In the genomic region with DNA sequence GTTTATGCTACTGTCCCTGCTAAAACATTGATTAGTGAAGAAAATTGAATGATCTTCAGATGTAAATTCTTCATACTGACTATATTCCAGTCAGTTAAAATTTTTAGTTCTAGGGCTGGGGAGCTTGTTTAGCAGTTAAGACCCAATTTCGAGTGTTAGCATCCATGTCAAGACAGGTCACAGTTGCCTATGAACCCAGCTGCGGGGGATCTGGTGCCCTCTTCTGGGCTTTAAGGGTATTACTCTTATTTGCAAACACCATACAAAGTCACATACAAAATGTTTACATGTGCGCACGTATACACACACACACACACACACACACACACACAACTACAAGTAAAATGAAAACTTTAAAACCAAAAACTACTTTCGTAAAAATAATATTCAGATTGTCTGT, we compare ENCODE assay signal across 8 mouse cellular contexts. TPM values are rescaled to one million over a fixed set of nuclear protein-coding genes. Genes with fewer than 3 reads are reported as not detected.
A peak's percentile ranks its signal among the peaks of the same experiment; 100 is the strongest.
DNase-seq lines count a peak whose midpoint lies in the region; ATAC-seq and TF ChIP-seq lines count a peak whose summit lies in the region.
"Had no signal": no experiment of that assay in that cellular context is flagged by ENCODE, and none has a peak within 500 bp of the region (broad histone marks: within the 10 kb centered on the region; RNA-seq: fewer than 3 reads in every experiment).

No protein-coding gene starts in this region.

- H3K4me1 ChIP-seq in kidney, adult 2 months (ENCODE audit: control insufficient read depth, insufficient read depth, low read length), result no peaks in the 10 kb centered on the region
- H3K4me1 ChIP-seq in forebrain, postnatal 0 days (ENCODE audit: insufficient read depth), result no peaks in the 10 kb centered on the region
- H3K4me1 ChIP-seq: megakaryocyte, embryonic 14.5 days had no signal

- no peak for ATAC-seq in forebrain, postnatal 0 days
- peak; percentile 90 for ATAC-seq in megakaryocyte-erythroid progenitor cell, adult 5-6 weeks (replicated peaks; ENCODE audit: low FRiP score, low TSS enrichment, poor library complexity, severe bottlenecking)

- H3K9ac ChIP-seq in forebrain, postnatal 0 days, result no peak overlapping the region

- TF ChIP-seq POLR2A in kidney, adult 2 months (IDR thresholded peaks at IDR 0.05; ENCODE audit: low read depth, low read length), result no peak

- 58% methylated on average over 5 of the region's 5 CpGs for WGBS in kidney, adult 2 months
- WGBS in forebrain, postnatal 0 days, result 50% methylated on average over 5 of the region's 5 CpGs

- no peak overlapping the region for H3K4me3 ChIP-seq in kidney, adult 2 months (ENCODE audit: insufficient read depth, low read depth, low read length)
- H3K4me3 ChIP-seq in forebrain, postnatal 0 days (ENCODE audit: low read depth, low read length), result no peak overlapping the region
- H3K4me3 ChIP-seq: megakaryocyte, embryonic 14.5 days had no signal

- no peaks in the 10 kb centered on the region for H3K9me3 ChIP-seq in forebrain, postnatal 0 days (ENCODE audit: low read length)
- H3K9me3 ChIP-seq: megakaryocyte, embryonic 14.5 days had no signal

- TF ChIP-seq CTCF in kidney, adult 2 months (conservative IDR thresholded peaks at IDR 0.05; ENCODE audit: insufficient read depth, insufficient read length, low read depth, low read length), result peak; percentile 66
- peak; percentile 64 for TF ChIP-seq CTCF in forebrain, postnatal 0 days (IDR thresholded peaks at IDR 0.05; ENCODE audit: low read depth)

- H3K36me3 ChIP-seq in kidney, adult 2 months (ENCODE audit: control insufficient read depth, insufficient read depth, low read length), result peaks cover 6% of the 10 kb centered on the region
- H3K36me3 ChIP-seq in forebrain, postnatal 0 days (ENCODE audit: insufficient read depth), result peaks cover 68% of the 10 kb centered on the region

- no peak overlapping the region for H3K27ac ChIP-seq in kidney, adult 2 months (ENCODE audit: insufficient read depth, low read depth, low read length)
- H3K27ac ChIP-seq in forebrain, postnatal 0 days (ENCODE audit: low read depth, low read length), result no peak overlapping the region

- no peak overlapping the region for H3K4me2 ChIP-seq in forebrain, postnatal 0 days (ENCODE audit: low read depth)

- DNase-seq in kidney, adult 2 months, result peak; percentile 50
- no peak for DNase-seq in kidney, adult 18-20 months
- DNase-seq in CD8-positive naive resting alpha-beta T cell, adult 2 months (ENCODE audit: low read depth in 2 of 2, low spot score in 2 of 2), result peak; percentile 34 to 53
- DNase-seq in T-cell, adult 2 months (ENCODE audit: low spot score), result peak; percentile 59
- DNase-seq in forebrain, postnatal 0 days, result peak; percentile 27
- no peak for DNase-seq in frontal cortex, postnatal 10 days (ENCODE audit: low spot score in 2 of 2)

- H3K27me3 ChIP-seq in kidney, adult 2 months (replicated peaks; ENCODE audit: control insufficient read depth, insufficient read depth, low read length), result no peaks in the 10 kb centered on the region
- no peaks in the 10 kb centered on the region for H3K27me3 ChIP-seq in forebrain, postnatal 0 days (ENCODE audit: insufficient read depth, low read length)
- H3K27me3 ChIP-seq: megakaryocyte, embryonic 14.5 days had no signal

RNA-seq across cellular contexts. Expression of gene Acbd5, which starts 24.2 kb away (rescaled TPM):
- polyA plus RNA-seq in kidney, adult 2 months (2012; rRNA removed), result 13.6 and 18.9 TPM in 2 replicates
- 49.2 and 50.1 TPM in 2 replicates for total RNA-seq in forebrain, postnatal 0 days (2014; rRNA removed)
- 33.2 and 52.4 TPM in 2 replicates for polyA plus RNA-seq in forebrain, postnatal 0 days (2015; fragmentation: Nextera tagmentation; extraction: Ambion mirVana)
- total RNA-seq in megakaryocyte-erythroid progenitor cell, adult 5-6 weeks (2014; fragmentation: Nextera tagmentation), result 19.6 and 22.1 TPM in 2 replicates
- total RNA-seq in megakaryocyte-erythroid progenitor cell, adult 5-6 weeks (2017), result 19.0 and 22.7 TPM in 2 replicates

RNA-seq across cellular contexts. Expression of gene Abi1, which starts 52.2 kb away (rescaled TPM):
- 67.9 and 72.9 TPM in 2 replicates for polyA plus RNA-seq in kidney, adult 2 months (2012; rRNA removed)
- total RNA-seq in forebrain, postnatal 0 days (2014; rRNA removed), result 141 and 154 TPM in 2 replicates
- 65.1 and 71.7 TPM in 2 replicates for polyA plus RNA-seq in forebrain, postnatal 0 days (2015; fragmentation: Nextera tagmentation; extraction: Ambion mirVana)
- 49.1 and 70.0 TPM in 2 replicates for total RNA-seq in megakaryocyte-erythroid progenitor cell, adult 5-6 weeks (2014; fragmentation: Nextera tagmentation)
- total RNA-seq in megakaryocyte-erythroid progenitor cell, adult 5-6 weeks (2017), result 77.0 and 113 TPM in 2 replicates

Comparison
In these comparisons a context has a peak if more than half of its experiments do, and no peak if none do; other contexts are left out.
1. DNase-seq: peak in kidney, adult 2 months (single experiment), CD8-positive naive resting alpha-beta T cell, adult 2 months (2 of 2), T-cell, adult 2 months (single experiment) and forebrain, postnatal 0 days (single experiment); none in kidney, adult 18-20 months (single experiment) and frontal cortex, postnatal 10 days (0 of 2).